Mouse (Mus musculus) kidney, adult 9 months (tissue): ENCODE results near the gene Cfb.
"Not testable (repeated sequence)": the region's sequence is repeated elsewhere in the genome, so short reads cannot be mapped to it uniquely, and the experiment has no call there.

Experiments
- DNase-seq: peaks from one replicate; pipeline ENCODE4 v3.0.0; 2022

Cfb gene

GRCm38 (mm10) chr17:34836155-34836855 lies 26.0 kb downstream of the Cfb start:
- no peak for DNase-seq

- DNase-seq: not testable (repeated sequence)
Measured at GRCm38 (mm10) chr17:34830776-34831175, 31.5 kb downstream of the Cfb start.

GRCm38 (mm10) chr17:34814818-34815370 lies 47.4 kb downstream of the Cfb start:
- peak; percentile 51 for DNase-seq

- DNase-seq: not testable (repeated sequence)
Measured at GRCm38 (mm10) chr17:34813747-34814146, 48.6 kb downstream of the Cfb start.

- no peak for DNase-seq
Measured at GRCm38 (mm10) chr17:34811275-34811674, 51.0 kb downstream of the Cfb start.

GRCm38 (mm10) chr17:34810811-34811210 lies 51.5 kb downstream of the Cfb start:
- DNase-seq: not testable (repeated sequence)

- not testable (repeated sequence) for DNase-seq
Measured at GRCm38 (mm10) chr17:34810411-34810810, 51.9 kb downstream of the Cfb start.

- DNase-seq: no peak
Measured at GRCm38 (mm10) chr17:34808599-34809205, 53.6 kb downstream of the Cfb start.

- no peak for DNase-seq
Measured at GRCm38 (mm10) chr17:34807176-34807575, 55.1 kb downstream of the Cfb start.
